Mouse (Mus musculus): ENCODE data around the gene Bckdhb. TPM values are rescaled to one million over a fixed set of nuclear protein-coding genes. Genes with fewer than 3 reads are reported as not detected.

Bckdhb gene
- polyA plus RNA-seq, 1 experiment from 2014 or later: 80.1 TPM

- Histone ChIP-seq H3K36me3 (ENCODE audit: control insufficient read depth, insufficient read depth) (no peaks in the 10 kb centered on the region), H3K9me3 (replicated peaks; ENCODE audit: control insufficient read depth, low read length) (no peaks in the 10 kb centered on the region), H3K4me1 (ENCODE audit: control insufficient read depth, insufficient read depth, low read length) (no peaks in the 10 kb centered on the region), H3K27ac (ENCODE audit: low read length) (no peak overlapping the region), H3K27me3 (ENCODE audit: control insufficient read depth, insufficient read depth, low read length) (no peaks in the 10 kb centered on the region), H3K9ac (ENCODE audit: low read length) (no peak overlapping the region), H3K4me3 (ENCODE audit: low read length) (no peak overlapping the region), H3K4me2 (ENCODE audit: low read depth, low read length) (no peak overlapping the region)
- 67% methylated on average over 6 of the region's 6 CpGs for WGBS
- no peak for ATAC-seq (replicated peaks; ENCODE audit: extremely low read depth, insufficient read depth, low FRiP score)
These were observed 169.2 kb downstream of the Bckdhb start for GRCm38 (mm10) chr9:84094111-84094510.

GRCm38 (mm10) chr9:84096484-84097015, 171.6 kb downstream of the Bckdhb start:
- no peak overlapping the region for H3K4me2 ChIP-seq (ENCODE audit: low read depth, low read length)
- H3K27me3 ChIP-seq (ENCODE audit: control insufficient read depth, insufficient read depth, low read length): no peaks in the 10 kb centered on the region
- H3K4me3 ChIP-seq (ENCODE audit: low read length): no peak overlapping the region
- H3K36me3 ChIP-seq (ENCODE audit: control insufficient read depth, insufficient read depth): no peaks in the 10 kb centered on the region
- H3K27ac ChIP-seq (ENCODE audit: low read length): no peak overlapping the region
- 91% methylated on average over 13 of the region's 13 CpGs for WGBS
- no peak for ATAC-seq (replicated peaks; ENCODE audit: extremely low read depth, insufficient read depth, low FRiP score)
- no peaks in the 10 kb centered on the region for H3K4me1 ChIP-seq (ENCODE audit: control insufficient read depth, insufficient read depth, low read length)
- H3K9me3 ChIP-seq (replicated peaks; ENCODE audit: control insufficient read depth, low read length): no peaks in the 10 kb centered on the region
- no peak overlapping the region for H3K9ac ChIP-seq (ENCODE audit: low read length)

GRCm38 (mm10) chr9:84103344-84103743, 178.4 kb downstream of the Bckdhb start:
- no peak overlapping the region for H3K4me3 ChIP-seq (ENCODE audit: low read length)
- H3K9ac ChIP-seq (ENCODE audit: low read length): no peak overlapping the region
- WGBS: 91% methylated on average over 7 of the region's 7 CpGs
- H3K4me1 ChIP-seq (ENCODE audit: control insufficient read depth, insufficient read depth, low read length): no peaks in the 10 kb centered on the region
- H3K36me3 ChIP-seq (ENCODE audit: control insufficient read depth, insufficient read depth): no peaks in the 10 kb centered on the region
- H3K27me3 ChIP-seq (ENCODE audit: control insufficient read depth, insufficient read depth, low read length): no peaks in the 10 kb centered on the region
- no peak for ATAC-seq (replicated peaks; ENCODE audit: extremely low read depth, insufficient read depth, low FRiP score)
- H3K9me3 ChIP-seq (replicated peaks; ENCODE audit: control insufficient read depth, low read length): no peaks in the 10 kb centered on the region
- no peak overlapping the region for H3K27ac ChIP-seq (ENCODE audit: low read length)
- no peak overlapping the region for H3K4me2 ChIP-seq (ENCODE audit: low read depth, low read length)

GRCm38 (mm10) chr9:84106438-84106837, 181.5 kb downstream of the Bckdhb start:
- H3K27me3 ChIP-seq (ENCODE audit: control insufficient read depth, insufficient read depth, low read length): no peaks in the 10 kb centered on the region
- WGBS: 68% methylated on average over 2 of the region's 2 CpGs
- H3K9ac ChIP-seq (ENCODE audit: low read length): no peak overlapping the region
- no peaks in the 10 kb centered on the region for H3K36me3 ChIP-seq (ENCODE audit: control insufficient read depth, insufficient read depth)
- peaks cover 4% of the 10 kb centered on the region for H3K4me1 ChIP-seq (ENCODE audit: control insufficient read depth, insufficient read depth, low read length)
- ATAC-seq (replicated peaks; ENCODE audit: extremely low read depth, insufficient read depth, low FRiP score): no peak
- H3K27ac ChIP-seq (ENCODE audit: low read length): no peak overlapping the region
- H3K4me2 ChIP-seq (ENCODE audit: low read depth, low read length): no peak overlapping the region
- no peaks in the 10 kb centered on the region for H3K9me3 ChIP-seq (replicated peaks; ENCODE audit: control insufficient read depth, low read length)
- no peak overlapping the region for H3K4me3 ChIP-seq (ENCODE audit: low read length)

GRCm38 (mm10) chr9:84107045-84107813, 182.3 kb downstream of the Bckdhb start:
- Histone ChIP-seq H3K9ac (ENCODE audit: low read length) (no peak overlapping the region), H3K27me3 (ENCODE audit: control insufficient read depth, insufficient read depth, low read length) (no peaks in the 10 kb centered on the region), H3K4me1 (ENCODE audit: control insufficient read depth, insufficient read depth, low read length) (peaks cover 4% of the 10 kb centered on the region), H3K27ac (ENCODE audit: low read length) (no peak overlapping the region), H3K4me3 (ENCODE audit: low read length) (no peak overlapping the region), H3K9me3 (replicated peaks; ENCODE audit: control insufficient read depth, low read length) (no peaks in the 10 kb centered on the region), H3K4me2 (ENCODE audit: low read depth, low read length) (peak overlapping the region; percentile 14; the same call in 1 of the 2 replicates), H3K36me3 (ENCODE audit: control insufficient read depth, insufficient read depth) (no peaks in the 10 kb centered on the region)
- WGBS: 71% methylated on average over 20 of the region's 20 CpGs
- ATAC-seq (replicated peaks; ENCODE audit: extremely low read depth, insufficient read depth, low FRiP score): no peak

- Histone ChIP-seq H3K4me1 (ENCODE audit: control insufficient read depth, insufficient read depth, low read length) (peaks cover 12% of the 10 kb centered on the region), H3K4me2 (ENCODE audit: low read depth, low read length) (no peak overlapping the region)
- WGBS: 75% methylated on average over 7 of the region's 7 CpGs
These were observed 183.6 kb downstream of the Bckdhb start for GRCm38 (mm10) chr9:84108534-84108933.

GRCm38 (mm10) chr9:84109777-84110478, 185.0 kb downstream of the Bckdhb start:
- 69% methylated on average over 6 of the region's 6 CpGs for WGBS
- no peak overlapping the region for H3K27ac ChIP-seq (ENCODE audit: low read length)
- H3K36me3 ChIP-seq (ENCODE audit: control insufficient read depth, insufficient read depth): no peaks in the 10 kb centered on the region
- H3K9me3 ChIP-seq (replicated peaks; ENCODE audit: control insufficient read depth, low read length): no peaks in the 10 kb centered on the region
- H3K4me3 ChIP-seq (ENCODE audit: low read length): no peak overlapping the region
- H3K9ac ChIP-seq (ENCODE audit: low read length): no peak overlapping the region
- ATAC-seq (replicated peaks; ENCODE audit: extremely low read depth, insufficient read depth, low FRiP score): no peak
- H3K4me2 ChIP-seq (ENCODE audit: low read depth, low read length): no peak overlapping the region
- H3K4me1 ChIP-seq (ENCODE audit: control insufficient read depth, insufficient read depth, low read length): peaks cover 12% of the 10 kb centered on the region
- H3K27me3 ChIP-seq (ENCODE audit: control insufficient read depth, insufficient read depth, low read length): no peaks in the 10 kb centered on the region

More at GRCm38 (mm10) chr9:84108534-84108933, 183.6 kb downstream of the Bckdhb start:
- H3K27ac ChIP-seq (ENCODE audit: low read length): no peak overlapping the region
- H3K27me3 ChIP-seq (ENCODE audit: control insufficient read depth, insufficient read depth, low read length): no peaks in the 10 kb centered on the region
- ATAC-seq (replicated peaks; ENCODE audit: extremely low read depth, insufficient read depth, low FRiP score): no peak
- H3K4me3 ChIP-seq (ENCODE audit: low read length): no peak overlapping the region
- no peaks in the 10 kb centered on the region for H3K9me3 ChIP-seq (replicated peaks; ENCODE audit: control insufficient read depth, low read length)
- no peaks in the 10 kb centered on the region for H3K36me3 ChIP-seq (ENCODE audit: control insufficient read depth, insufficient read depth)
- H3K9ac ChIP-seq (ENCODE audit: low read length): no peak overlapping the region

GRCm38 (mm10) chr9:84110616-84111015, 185.7 kb downstream of the Bckdhb start:
- peak overlapping the region; percentile 22; the same call in 1 of the 2 replicates for H3K4me3 ChIP-seq (ENCODE audit: low read length)
- H3K4me2 ChIP-seq (ENCODE audit: low read depth, low read length): peak overlapping the region; percentile 50
- peak overlapping the region; percentile 12; the same call in 1 of the 2 replicates for H3K27ac ChIP-seq (ENCODE audit: low read length)
- H3K4me1 ChIP-seq (ENCODE audit: control insufficient read depth, insufficient read depth, low read length): peaks cover 12% of the 10 kb centered on the region
- no peaks in the 10 kb centered on the region for H3K36me3 ChIP-seq (ENCODE audit: control insufficient read depth, insufficient read depth)
- H3K27me3 ChIP-seq (ENCODE audit: control insufficient read depth, insufficient read depth, low read length): no peaks in the 10 kb centered on the region
- H3K9ac ChIP-seq (ENCODE audit: low read length): no peak overlapping the region
- H3K9me3 ChIP-seq (replicated peaks; ENCODE audit: control insufficient read depth, low read length): no peaks in the 10 kb centered on the region
- WGBS: 42% methylated on average over 11 of the region's 11 CpGs
- ATAC-seq (replicated peaks; ENCODE audit: extremely low read depth, insufficient read depth, low FRiP score): 0 out of 2 replicates have a peak, but pooled peaks have one; percentile 18

GRCm38 (mm10) chr9:84112319-84112718, 187.4 kb downstream of the Bckdhb start:
- 36% methylated on average over 1 of the region's 1 CpGs for WGBS
- no peak overlapping the region for H3K9ac ChIP-seq (ENCODE audit: low read length)
- H3K4me3 ChIP-seq (ENCODE audit: low read length): no peak overlapping the region
- H3K4me2 ChIP-seq (ENCODE audit: low read depth, low read length): no peak overlapping the region
- H3K9me3 ChIP-seq (replicated peaks; ENCODE audit: control insufficient read depth, low read length): no peaks in the 10 kb centered on the region
- H3K4me1 ChIP-seq (ENCODE audit: control insufficient read depth, insufficient read depth, low read length): peaks cover 12% of the 10 kb centered on the region
- H3K27ac ChIP-seq (ENCODE audit: low read length): no peak overlapping the region
- no peaks in the 10 kb centered on the region for H3K36me3 ChIP-seq (ENCODE audit: control insufficient read depth, insufficient read depth)
- H3K27me3 ChIP-seq (ENCODE audit: control insufficient read depth, insufficient read depth, low read length): no peaks in the 10 kb centered on the region
- no peak for ATAC-seq (replicated peaks; ENCODE audit: extremely low read depth, insufficient read depth, low FRiP score)

Measured in heart, embryonic 16.5 days (tissue).